Mouse (Mus musculus) kidney, adult 9 months (tissue): ENCODE results near the gene P2ry2.

Source experiments
- DNase-seq: peaks from one replicate; pipeline ENCODE4 v3.0.0; 2022

Gene P2ry2

GRCm38 (mm10) chr7:101012541-101012940 is at the start of gene P2ry2:
Gene P2ry2 (minus strand): TSS chr7:101012866.
- no peak for DNase-seq

DNA sequence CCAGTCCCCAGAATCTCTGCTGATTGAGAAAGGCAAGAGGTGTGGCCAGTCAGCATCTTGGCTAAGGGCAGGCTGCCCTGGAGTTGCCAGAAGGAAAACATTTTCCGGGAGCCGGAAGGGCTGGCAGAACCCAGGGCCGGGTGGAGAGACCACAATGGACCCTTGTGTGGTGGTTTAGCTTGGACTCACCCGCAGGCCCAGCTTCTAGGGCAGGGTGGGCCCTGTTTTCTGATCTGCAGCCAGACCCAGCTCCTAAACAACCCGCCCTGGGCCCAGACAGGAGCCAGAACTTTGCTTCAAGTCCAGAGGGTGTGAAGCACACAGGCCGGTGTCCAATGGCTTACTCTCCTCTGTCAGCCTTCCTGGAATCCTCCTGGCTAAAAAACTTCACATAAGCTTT is 49.6 kb upstream of the P2ry2 start:
- no peak for DNase-seq

- peak; percentile 85 for DNase-seq
These were observed 48.7 kb upstream of the P2ry2 start for GRCm38 (mm10) chr7:101061381-101061780.

DNA sequence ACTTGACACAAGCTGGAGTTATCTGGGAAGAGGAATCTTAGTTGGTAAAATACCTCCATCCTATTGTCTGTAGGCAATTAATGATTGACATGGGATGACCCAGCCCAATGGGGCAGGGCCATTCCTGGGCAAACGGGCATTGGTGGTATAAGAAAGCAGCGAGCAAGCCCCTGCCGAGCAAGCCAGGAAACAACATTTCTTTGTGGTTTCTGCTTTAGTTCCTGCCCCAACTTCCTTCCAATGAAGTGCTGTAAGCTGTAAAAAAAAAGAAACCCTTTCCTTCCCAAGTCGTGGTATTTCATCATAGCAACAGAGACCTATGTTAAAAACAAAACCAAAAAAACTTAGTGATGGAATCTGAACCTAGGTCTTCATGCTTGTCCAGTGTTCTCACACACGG is 47.8 kb upstream of the P2ry2 start:
- no peak for DNase-seq

DNA sequence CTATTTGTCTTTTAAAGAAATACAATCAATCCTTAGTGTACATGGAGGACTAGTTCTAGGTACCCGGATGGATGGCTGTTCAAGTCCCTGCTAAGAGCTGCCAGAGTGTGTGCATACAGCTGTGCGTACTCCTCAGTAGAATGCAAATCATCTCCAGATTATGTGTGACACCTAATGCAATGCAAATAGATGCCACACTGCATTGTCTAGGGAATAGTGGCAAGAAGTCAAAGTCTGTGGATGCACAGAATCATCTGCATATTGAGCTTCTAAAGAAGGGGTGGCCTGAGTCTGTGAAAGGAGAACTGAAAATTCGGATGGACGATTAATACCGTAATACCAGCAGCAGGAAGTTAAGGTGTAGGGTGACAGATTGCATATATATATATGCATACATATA is 46.5 kb upstream of the P2ry2 start:
- DNase-seq: no peak

DNA sequence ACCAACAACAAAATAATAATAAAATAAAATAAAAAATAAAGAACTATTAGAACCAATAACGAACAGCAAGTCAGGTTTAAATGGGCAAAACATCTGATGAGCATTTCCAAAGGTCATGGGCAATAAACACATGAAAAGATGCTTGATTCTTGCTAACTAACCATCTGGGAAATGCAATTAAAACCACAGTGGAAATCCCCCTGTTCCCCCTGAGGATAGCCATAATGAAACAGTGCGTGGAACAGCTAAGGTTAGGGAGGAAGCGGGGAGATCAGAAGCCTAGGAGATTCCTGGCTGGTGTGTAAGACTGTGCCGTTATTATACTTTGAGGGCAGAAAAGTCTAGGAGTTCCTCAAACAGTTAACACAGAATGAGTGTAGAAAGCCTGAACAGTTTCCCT is 44.6 kb upstream of the P2ry2 start:
- no peak for DNase-seq

GRCm38 (mm10) chr7:101053136-101053535 is 40.5 kb upstream of the P2ry2 start:
- no peak for DNase-seq

DNA sequence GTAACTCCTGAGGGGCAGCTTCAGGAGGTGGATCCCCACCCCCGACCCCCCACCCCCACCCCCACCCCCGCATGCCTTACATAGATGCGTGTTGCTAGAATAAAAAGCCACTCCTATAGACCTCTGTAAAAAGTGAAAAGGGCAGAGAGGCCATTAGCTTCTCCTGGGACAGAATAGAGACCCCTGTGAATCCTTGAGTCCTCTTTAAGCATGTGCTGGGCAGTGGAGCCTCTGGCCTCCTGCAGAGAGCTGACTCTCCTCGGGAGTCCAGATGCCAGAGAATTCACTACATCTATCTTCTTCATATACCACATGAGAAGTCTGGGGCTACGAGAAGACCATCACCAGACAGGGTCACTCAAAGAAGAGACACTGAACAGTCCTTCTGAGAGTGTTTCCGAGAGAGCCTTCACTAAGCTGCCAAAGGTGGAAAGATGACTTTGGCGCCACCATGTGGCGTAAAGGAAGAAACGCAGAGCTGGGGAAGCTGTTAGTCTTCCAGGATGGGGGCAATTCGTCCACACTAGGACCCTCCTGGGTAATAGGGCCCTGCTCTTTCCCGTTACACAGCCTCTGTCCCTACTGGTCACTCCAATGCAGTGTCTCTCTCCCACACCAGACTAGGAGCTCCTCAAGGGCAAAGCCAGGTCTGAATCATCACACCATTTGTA is 39.0 kb upstream of the P2ry2 start:
- DNase-seq: peak; percentile 70

DNA sequence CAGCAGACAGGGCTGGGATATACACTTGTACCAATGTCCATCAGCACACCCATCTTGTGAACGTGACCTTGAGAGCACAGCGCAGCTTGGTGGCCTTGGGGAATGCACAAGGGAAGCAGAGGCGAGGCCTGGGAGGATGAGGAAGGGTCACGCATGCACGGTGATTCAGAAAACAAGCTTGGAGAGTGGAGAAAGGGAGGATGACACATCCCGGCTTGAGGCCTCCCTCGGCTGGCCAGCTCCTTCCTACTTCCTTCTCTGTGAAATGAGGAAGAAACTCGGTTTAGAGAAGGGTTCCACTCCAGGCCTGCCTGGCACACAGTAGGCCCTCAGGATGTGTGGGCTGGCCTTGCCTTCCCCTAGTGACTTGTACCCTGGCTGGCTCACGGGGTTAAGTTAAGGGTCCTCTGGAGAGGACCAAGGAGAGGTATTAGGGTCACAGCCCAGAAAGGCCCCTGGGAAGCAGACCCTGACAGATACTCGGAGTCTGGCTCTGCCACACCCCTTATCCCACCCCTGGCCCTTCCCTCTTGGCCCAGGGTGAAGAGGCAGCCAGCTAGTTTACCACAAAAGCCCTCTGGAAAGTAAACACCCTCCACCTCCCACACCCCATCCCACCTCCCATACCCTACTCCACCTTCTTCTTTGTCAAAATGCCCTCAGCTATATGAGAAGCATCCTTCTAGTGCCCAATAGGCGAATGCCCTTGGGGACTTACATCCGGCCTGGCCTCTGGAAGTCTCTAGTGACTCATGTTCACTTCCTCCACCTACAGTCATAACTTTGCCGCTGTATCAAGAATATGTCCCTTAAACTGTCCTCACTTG is 38.3 kb upstream of the P2ry2 start:
- DNase-seq: no peak

DNA sequence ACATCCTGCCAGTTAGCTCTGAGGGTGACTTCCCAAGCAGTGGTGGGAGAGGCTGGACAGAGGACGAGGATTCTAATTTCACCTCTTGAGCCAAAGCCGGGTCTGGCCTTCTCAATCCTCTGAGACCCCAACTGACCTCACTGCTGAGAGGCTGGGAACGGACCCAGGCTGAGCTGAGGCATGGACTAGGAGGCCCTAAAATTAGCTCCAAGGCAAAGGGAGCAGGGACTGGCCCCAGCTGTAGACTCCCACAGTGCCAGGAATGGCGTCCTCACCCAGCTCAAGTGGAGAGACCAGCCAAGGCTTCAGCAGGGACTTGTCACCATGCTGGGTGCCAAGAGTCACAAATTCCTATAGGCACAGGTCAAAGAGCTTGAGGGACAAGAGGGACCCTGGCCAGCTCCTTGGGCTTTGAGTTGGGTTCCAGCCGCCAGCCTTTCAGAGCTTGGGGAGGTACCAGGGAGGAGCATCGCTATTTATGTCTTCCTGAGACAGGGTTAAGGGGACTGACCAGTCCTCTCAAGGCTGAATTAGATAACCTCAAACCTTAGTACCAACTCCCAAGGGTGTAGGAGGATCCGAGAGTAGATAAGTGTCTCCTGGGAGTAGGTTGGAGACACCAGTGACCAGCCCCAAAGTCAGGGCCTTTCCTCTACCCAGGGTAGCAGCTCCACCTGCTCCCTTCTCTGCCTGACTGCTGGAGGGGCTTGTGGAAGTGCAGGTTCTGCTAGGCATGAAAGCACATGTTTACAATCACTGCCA is 36.8 kb upstream of the P2ry2 start:
- no peak for DNase-seq

- no peak for DNase-seq
These were observed 35.6 kb upstream of the P2ry2 start for GRCm38 (mm10) chr7:101048247-101048646.

DNA sequence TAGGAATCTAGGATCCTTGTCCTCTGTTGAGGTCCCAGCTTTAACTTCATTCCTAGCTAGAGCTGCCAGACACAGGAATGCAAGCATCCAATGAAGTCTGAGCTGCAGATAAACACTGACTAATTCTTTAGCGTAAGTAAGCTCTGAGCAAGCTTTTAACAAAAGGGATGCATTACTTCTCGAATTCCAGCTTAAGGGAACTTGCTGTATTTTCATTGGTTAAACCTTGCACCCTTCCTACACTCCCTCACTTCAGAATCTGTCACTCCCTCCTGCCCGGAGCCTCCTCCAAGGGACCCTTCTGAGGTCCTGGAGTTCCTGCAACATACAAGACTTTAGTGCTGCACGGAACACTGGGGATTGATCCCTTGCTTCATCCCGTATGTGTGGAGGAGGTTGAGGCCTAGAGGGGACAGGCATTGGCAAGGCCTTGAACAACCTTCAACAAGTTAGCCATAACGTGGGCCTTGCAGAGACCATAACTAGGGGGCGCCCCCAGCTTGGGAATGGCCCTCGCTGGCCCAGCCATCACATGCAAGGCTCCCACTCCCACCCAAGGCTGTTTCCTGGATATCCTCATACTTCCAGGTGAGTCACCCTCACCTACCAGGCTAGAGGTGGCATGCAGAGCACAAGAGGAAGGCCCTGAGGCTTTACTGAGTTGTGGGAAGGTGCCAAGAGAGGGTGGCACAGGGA is 31.3 kb upstream of the P2ry2 start:
- DNase-seq: no peak

- no peak for DNase-seq
These were observed 29.5 kb upstream of the P2ry2 start for GRCm38 (mm10) chr7:101041977-101042749.

DNA sequence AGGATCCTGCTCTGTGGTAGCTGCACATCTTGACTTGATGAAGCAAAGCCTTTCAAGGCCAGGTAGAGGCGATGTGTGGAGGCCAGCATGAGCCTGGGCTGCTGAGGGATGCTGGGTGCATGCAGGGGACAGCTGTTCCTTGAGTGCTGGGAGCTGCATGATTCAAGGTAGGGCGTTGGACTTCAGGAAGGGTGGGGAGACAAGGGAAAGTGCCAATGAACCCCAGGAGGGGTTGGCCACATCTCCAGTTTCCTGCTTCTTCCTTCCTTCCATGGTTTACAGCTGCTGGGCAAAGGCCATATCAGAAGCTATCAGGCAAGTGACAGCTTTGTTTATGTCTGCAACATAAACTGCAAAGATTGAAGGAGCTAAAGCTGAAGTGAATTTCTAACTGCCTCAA is 28.9 kb upstream of the P2ry2 start:
- DNase-seq: no peak

- DNase-seq: no peak
These were observed 20.7 kb upstream of the P2ry2 start for GRCm38 (mm10) chr7:101033371-101033770.

DNA sequence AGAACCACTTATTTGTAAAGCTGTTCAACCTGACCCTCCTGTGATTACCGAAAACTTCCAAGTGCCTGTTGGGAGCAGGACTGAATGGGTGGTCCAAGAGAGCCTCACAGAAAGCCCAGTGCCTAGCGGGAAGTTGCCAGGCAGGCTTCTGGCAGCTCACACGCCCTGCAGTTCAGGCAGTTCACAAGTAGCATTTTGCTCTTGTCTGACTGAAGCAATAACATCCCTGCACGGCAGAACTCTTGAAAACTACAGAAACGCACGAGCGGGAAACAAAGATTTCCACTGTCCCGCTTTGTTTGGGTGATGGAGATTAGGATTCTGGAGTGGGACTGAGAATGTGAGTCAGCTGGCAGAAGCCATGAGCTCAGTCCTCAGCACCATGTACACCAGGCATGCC is 18.6 kb upstream of the P2ry2 start:
- DNase-seq: no peak

GRCm38 (mm10) chr7:101030756-101031155 is 18.1 kb upstream of the P2ry2 start:
- DNase-seq: no peak

- DNase-seq: no peak
These were observed 16.8 kb upstream of the P2ry2 start for GRCm38 (mm10) chr7:101029446-101029845.

DNA sequence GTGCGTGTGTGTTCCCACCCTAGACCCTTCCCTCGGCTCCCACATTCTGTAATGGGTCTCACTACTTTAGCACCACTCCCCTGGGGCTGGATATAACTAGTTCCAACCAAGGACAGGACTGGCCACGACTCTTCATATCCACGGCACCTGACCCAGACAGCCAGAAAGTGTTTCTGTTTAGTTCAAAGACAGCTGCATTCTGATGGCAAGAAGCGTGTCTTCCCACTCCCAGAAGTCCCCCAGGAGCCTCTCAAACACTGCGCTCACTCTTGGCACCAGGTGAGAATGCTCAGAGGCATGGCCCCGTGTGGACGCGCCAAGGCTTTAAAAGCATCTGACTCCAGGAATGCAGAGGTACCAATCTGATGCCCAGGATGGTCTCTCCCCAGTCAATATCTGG is 16.3 kb upstream of the P2ry2 start:
- DNase-seq: no peak

- DNase-seq: no peak
These were observed 15.7 kb upstream of the P2ry2 start for GRCm38 (mm10) chr7:101028444-101028757.

DNA sequence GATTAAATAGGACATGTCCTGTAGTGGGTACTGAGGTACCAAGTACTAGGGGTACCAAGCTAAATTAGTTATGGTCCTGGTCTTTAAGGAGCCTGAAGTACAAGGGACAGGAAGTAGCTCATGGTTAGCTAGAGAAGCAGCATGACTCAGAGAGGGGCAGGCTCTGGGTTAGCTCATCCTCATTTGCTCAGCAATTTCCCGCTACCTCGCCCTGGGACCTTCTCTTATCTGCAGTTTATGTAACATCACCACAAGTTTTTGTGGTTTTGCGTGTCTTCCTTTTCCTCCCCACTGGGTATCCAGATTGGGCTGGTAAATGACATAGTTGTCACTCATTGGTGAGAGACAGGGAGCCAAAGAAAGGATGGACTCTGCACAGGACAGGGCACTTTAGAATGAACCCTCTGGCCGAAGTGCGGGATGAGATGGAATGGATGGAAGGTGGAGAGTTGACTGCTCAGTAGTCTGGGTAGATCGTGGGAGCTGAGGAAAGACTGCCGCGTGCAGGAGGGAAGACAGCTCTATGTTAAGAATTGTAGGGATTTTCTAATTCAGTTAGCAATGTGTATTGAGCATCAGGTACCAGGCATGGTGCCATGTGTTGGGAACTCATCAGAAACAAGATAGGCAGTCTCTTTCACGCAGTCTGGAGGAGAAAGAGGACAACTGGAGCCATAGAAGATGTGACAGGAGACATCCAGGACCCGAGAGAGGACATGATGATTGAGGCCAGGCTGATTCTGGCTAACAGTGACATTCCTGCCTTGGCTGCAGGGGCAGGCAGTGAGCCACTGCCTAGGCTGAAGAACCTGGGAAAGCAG is 15.2 kb upstream of the P2ry2 start:
- no peak for DNase-seq

DNA sequence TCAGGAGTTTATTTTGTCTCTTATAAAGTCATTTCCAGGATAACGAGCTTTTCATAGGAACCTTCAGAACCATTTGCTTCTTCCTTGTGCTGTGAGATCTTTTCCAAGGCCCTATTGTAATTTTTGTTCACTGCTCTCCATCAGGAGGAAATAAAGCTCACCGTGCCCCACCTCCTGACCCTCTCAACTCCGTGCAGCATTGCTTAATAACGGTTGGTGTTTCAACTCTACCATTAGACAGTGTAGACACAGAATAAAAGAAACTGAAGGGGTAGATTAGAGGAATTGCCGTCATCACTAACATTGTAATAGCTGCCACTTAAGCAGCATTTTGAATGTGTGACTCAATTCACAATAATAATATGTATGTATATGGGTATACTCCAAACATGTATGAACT is 14.2 kb upstream of the P2ry2 start:
- DNase-seq: no peak
